Mouse (Mus musculus): ENCODE results near the gene Myh7. TPM values are rescaled to one million over a fixed set of nuclear protein-coding genes. Genes with fewer than 3 reads are reported as not detected.

The Myh7 gene
- total and polyA plus RNA-seq, 3 experiments = 0.08 TPM; not detected in 2

DNA sequence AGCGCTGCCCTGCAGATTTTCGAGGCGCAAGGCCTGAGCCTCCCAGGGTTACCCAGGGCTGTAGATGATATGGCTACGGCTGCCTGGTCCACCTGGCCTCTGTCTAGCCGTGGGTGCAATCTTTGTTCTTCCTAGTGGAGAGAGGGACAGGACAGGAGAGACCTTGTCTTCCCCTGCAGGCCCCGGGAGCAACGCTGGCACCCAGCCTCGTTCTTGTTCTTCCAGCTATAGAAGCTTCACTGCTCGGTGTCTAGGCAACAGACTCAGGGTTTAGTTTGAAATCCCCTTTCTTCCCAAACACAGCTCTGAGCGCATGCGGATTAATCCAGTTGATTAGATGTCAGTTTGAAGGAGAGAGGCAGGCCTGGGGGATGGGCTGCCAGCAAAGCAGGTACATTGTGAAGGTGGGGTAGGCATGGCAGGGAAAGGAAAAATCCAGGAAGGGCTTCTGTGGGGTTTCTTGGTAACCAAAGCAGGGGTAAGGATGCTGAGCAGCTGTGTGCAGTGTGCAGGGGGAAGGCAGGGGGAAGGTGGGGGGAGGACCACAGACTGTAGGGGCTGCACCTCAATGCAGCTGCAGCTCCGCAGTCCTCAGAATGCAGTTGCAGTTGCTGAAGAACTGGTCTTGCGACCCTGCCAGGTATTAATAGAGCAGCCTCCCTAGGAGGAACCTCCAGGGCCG, 1.2 kb upstream of the Myh7 start:
- Histone ChIP-seq H3K27ac (ENCODE audit: insufficient read depth, low read depth) (no peak overlapping the region), H3K79me2 (replicated peaks; ENCODE audit: control insufficient read depth, extremely low read depth, insufficient read depth, poor library complexity, severe bottlenecking) (no peaks in the 10 kb centered on the region), H3K27me3 (replicated peaks) (peaks cover 79% of the 10 kb centered on the region), H3K36me3 (replicated peaks in 1 of 2; ENCODE audit: control insufficient read depth in 1 of 2, insufficient read depth in 1 of 2, low read length in 1 of 2) (no peaks in the 10 kb centered on the region), H3K9ac (ENCODE audit: insufficient read depth, low read depth) (no peak overlapping the region), H3K4me1 (ENCODE audit: control insufficient read depth in 1 of 2, insufficient read depth in 2 of 2) (no peaks in the 10 kb centered on the region), H3K9me3 (replicated peaks; ENCODE audit: low read length) (no peaks in the 10 kb centered on the region), H3K4me3 (replicated peaks in 1 of 3; ENCODE audit: low read depth in 2 of 3, low read length in 2 of 3, poor library complexity in 1 of 3) (no peak overlapping the region), H3K4me2 (ENCODE audit: insufficient read depth, low read depth, poor library complexity, severe bottlenecking) (no peak overlapping the region)
- in situ Hi-C loops (cut with MboI; ENCODE audit: low pct_ligation_motif_present, low pct_unique_long_range_greater_than_20kb, low sequenced_read_pairs) = loop anchor here (5.0 kb wide), 1 partner anchor 33 kb away; no protein-coding TSS in a partner anchor
- TF ChIP-seq CHD1 (IDR thresholded peaks at IDR 0.05; ENCODE audit: low read depth, low read length) (no peak), MAFK (IDR thresholded peaks at IDR 0.05; ENCODE audit: insufficient replicate concordance, low read length) (no peak), CHD2 (IDR thresholded peaks at IDR 0.05; ENCODE audit: low read length) (no peak), MAZ (IDR thresholded peaks at IDR 0.05; ENCODE audit: low read depth, low read length) (no peak), BHLHE40 (IDR thresholded peaks at IDR 0.05; ENCODE audit: low read depth, low read length) (no peak), USF1 (IDR thresholded peaks at IDR 0.05; ENCODE audit: low read depth, low read length) (no peak), MXI1 (IDR thresholded peaks at IDR 0.05; ENCODE audit: low read depth, low read length) (no peak), JUN (IDR thresholded peaks at IDR 0.05; ENCODE audit: insufficient read depth, low read depth, low read length) (no peak), CTCF (conservative IDR thresholded peaks at IDR 0.05 in 1 of 2, IDR thresholded peaks at IDR 0.05 in 1 of 2; ENCODE audit: low read depth in 2 of 2, low read length in 2 of 2) (no peak), SMC3 (IDR thresholded peaks at IDR 0.05; ENCODE audit: low read depth, low read length) (no peak), GABPA (IDR thresholded peaks at IDR 0.05; ENCODE audit: insufficient replicate concordance, low read depth, low read length) (no peak), TCF12 (IDR thresholded peaks at IDR 0.05; ENCODE audit: low read depth, low read length) (no peak), NRF1 (IDR thresholded peaks at IDR 0.05; ENCODE audit: low read depth, low read length) (no peak)
- dilution Hi-C loops (cut with MboI; ENCODE audit: extremely low pct_ligation_motif_present, extremely low pct_unique_long_range_greater_than_20kb, low sequenced_read_pairs) = no loop called here
- no peak for DNase-seq (ENCODE audit: extremely low read depth)

DNA sequence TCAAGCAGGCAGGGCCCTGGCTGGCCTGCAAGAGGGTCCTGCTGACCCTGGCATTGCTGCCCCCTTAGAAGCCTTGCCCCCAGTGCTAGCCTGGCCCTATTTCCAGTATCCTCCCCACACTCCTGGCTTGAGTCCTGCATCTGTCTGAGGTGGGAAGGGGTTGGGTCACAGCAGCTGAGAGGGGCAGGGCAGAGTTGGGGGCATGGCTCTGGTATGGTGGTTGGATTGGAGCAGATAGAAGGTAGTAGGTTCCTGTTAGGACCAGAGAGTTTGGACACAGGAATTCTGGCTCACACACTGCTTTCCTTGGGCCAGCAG, 402 bp upstream of the Myh7 start:
- no peak for DNase-seq (ENCODE audit: extremely low read depth)
- no peaks in the 10 kb centered on the region for H3K79me2 ChIP-seq (replicated peaks; ENCODE audit: control insufficient read depth, extremely low read depth, insufficient read depth, poor library complexity, severe bottlenecking)
- in situ Hi-C loops (cut with MboI; ENCODE audit: low pct_ligation_motif_present, low pct_unique_long_range_greater_than_20kb, low sequenced_read_pairs) = loop anchor here (5.0 kb wide), 1 partner anchor 33 kb away; no protein-coding TSS in a partner anchor
- no peak overlapping the region for H3K4me2 ChIP-seq (ENCODE audit: insufficient read depth, low read depth, poor library complexity, severe bottlenecking)
- no peaks in the 10 kb centered on the region for H3K9me3 ChIP-seq (replicated peaks; ENCODE audit: low read length)
- H3K4me1 ChIP-seq (ENCODE audit: control insufficient read depth in 1 of 2, insufficient read depth in 2 of 2) = no peaks in the 10 kb centered on the region
- H3K36me3 ChIP-seq (replicated peaks in 1 of 2; ENCODE audit: control insufficient read depth in 1 of 2, insufficient read depth in 1 of 2, low read length in 1 of 2) = no peaks in the 10 kb centered on the region
- TF ChIP-seq ZNF384 (IDR thresholded peaks at IDR 0.05; ENCODE audit: low read depth, low read length) = no peak
- TF ChIP-seq MAX (IDR thresholded peaks at IDR 0.05; ENCODE audit: low read length) = no peak
- no peak for TF ChIP-seq CTCF (conservative IDR thresholded peaks at IDR 0.05 in 1 of 2, IDR thresholded peaks at IDR 0.05 in 1 of 2; ENCODE audit: low read depth in 2 of 2, low read length in 2 of 2)
- H3K27me3 ChIP-seq (replicated peaks) = peaks cover 85% of the 10 kb centered on the region
- H3K4me3 ChIP-seq (replicated peaks in 1 of 3; ENCODE audit: low read depth in 2 of 3, low read length in 2 of 3, poor library complexity in 1 of 3) = no peak overlapping the region
- dilution Hi-C loops (cut with MboI; ENCODE audit: extremely low pct_ligation_motif_present, extremely low pct_unique_long_range_greater_than_20kb, low sequenced_read_pairs) = no loop called here
- no peak overlapping the region for H3K9ac ChIP-seq (ENCODE audit: insufficient read depth, low read depth)
- no peak overlapping the region for H3K27ac ChIP-seq (ENCODE audit: insufficient read depth, low read depth)

Measured in CH12.LX (cell line).